Mouse (Mus musculus) embryo, embryonic 11.5 days (tissue): ENCODE data around the gene Ttc38.

Source experiments
- DNase-seq: peaks from one replicate; pipeline ENCODE4 v3.0.0-alpha.2; 2012; ENCODE audit warnings: low read depth, low spot score

Ttc38 gene

GRCm38 (mm10) chr15:85893871-85894270, 61.8 kb downstream of the Ttc38 start:
- no peak for DNase-seq

- peak; percentile 64 for DNase-seq
Measured at GRCm38 (mm10) chr15:85896284-85896683, 64.2 kb downstream of the Ttc38 start.

- no peak for DNase-seq
Measured at GRCm38 (mm10) chr15:85897113-85897512, 65.0 kb downstream of the Ttc38 start.

GRCm38 (mm10) chr15:85899396-85899795, 67.3 kb downstream of the Ttc38 start:
- DNase-seq = no peak

- no peak for DNase-seq
Measured at GRCm38 (mm10) chr15:85900318-85900717, 68.2 kb downstream of the Ttc38 start.

- DNase-seq = no peak
Measured at GRCm38 (mm10) chr15:85900801-85901200, 68.7 kb downstream of the Ttc38 start.

GRCm38 (mm10) chr15:85902505-85902904, 70.4 kb downstream of the Ttc38 start:
- DNase-seq = no peak

GRCm38 (mm10) chr15:85903826-85904225, 71.7 kb downstream of the Ttc38 start:
- DNase-seq = no peak
